Mouse (Mus musculus) cerebellum, adult 8-10 months (tissue): Measurements from ENCODE around the gene Fgd6.

ENCODE experiments used
- DNase-seq: peaks from one replicate; pipeline ENCODE4 v3.0.0; 2022

Gene Fgd6

GRCm38 (mm10) chr10:94035658-94036374, at the start of gene Fgd6, which contains the start of gene Vezt:
TSS of gene Fgd6 (plus strand) at chr10:94036001.
TSS of gene Vezt (minus strand) at chr10:94035817.
- peak; percentile 99 for DNase-seq

- DNase-seq, result no peak
Measured at GRCm38 (mm10) chr10:93994136-93994535, 41.7 kb upstream of the Fgd6 start.

- no peak for DNase-seq
Measured at GRCm38 (mm10) chr10:93995100-93995499, 40.7 kb upstream of the Fgd6 start.

- no peak for DNase-seq
Measured at GRCm38 (mm10) chr10:93999357-93999756, 36.4 kb upstream of the Fgd6 start.

- DNase-seq, result peak; percentile 10
Measured at GRCm38 (mm10) chr10:94000223-94000622, 35.6 kb upstream of the Fgd6 start.

GRCm38 (mm10) chr10:94008356-94008755, 27.4 kb upstream of the Fgd6 start:
- no peak for DNase-seq

- DNase-seq, result no peak
Measured at GRCm38 (mm10) chr10:94009991-94010679, 25.7 kb upstream of the Fgd6 start.

- no peak for DNase-seq
Measured at GRCm38 (mm10) chr10:94011024-94011423, 24.8 kb upstream of the Fgd6 start.

- peak; percentile 29 for DNase-seq
Measured at GRCm38 (mm10) chr10:94013196-94013595, 22.6 kb upstream of the Fgd6 start.

- DNase-seq, result no peak
Measured at GRCm38 (mm10) chr10:94014200-94014599, 21.6 kb upstream of the Fgd6 start.

GRCm38 (mm10) chr10:94017455-94017854, 18.3 kb upstream of the Fgd6 start:
- no peak for DNase-seq

GRCm38 (mm10) chr10:94020587-94020986, 15.2 kb upstream of the Fgd6 start:
- DNase-seq, result no peak

GRCm38 (mm10) chr10:94021059-94021458, 14.7 kb upstream of the Fgd6 start:
- no peak for DNase-seq

- no peak for DNase-seq
Measured at GRCm38 (mm10) chr10:94025079-94025478, 10.7 kb upstream of the Fgd6 start.

- no peak for DNase-seq
Measured at GRCm38 (mm10) chr10:94028493-94028892, 7.3 kb upstream of the Fgd6 start.

GRCm38 (mm10) chr10:94031164-94031563, 4.6 kb upstream of the Fgd6 start:
- DNase-seq, result no peak

- no peak for DNase-seq
Measured at GRCm38 (mm10) chr10:94034876-94035657, 734 bp upstream of the Fgd6 start.

- no peak for DNase-seq
Measured at GRCm38 (mm10) chr10:94036375-94036758, 566 bp downstream of the Fgd6 start.

- no peak for DNase-seq
Measured at GRCm38 (mm10) chr10:94037196-94037595, 1.4 kb downstream of the Fgd6 start.

- DNase-seq, result no peak
Measured at GRCm38 (mm10) chr10:94037596-94037995, 1.8 kb downstream of the Fgd6 start.

GRCm38 (mm10) chr10:94038366-94039260, 2.8 kb downstream of the Fgd6 start:
- no peak for DNase-seq

- no peak for DNase-seq
Measured at GRCm38 (mm10) chr10:94043908-94044307, 8.1 kb downstream of the Fgd6 start.

GRCm38 (mm10) chr10:94045301-94045700, 9.5 kb downstream of the Fgd6 start:
- no peak for DNase-seq
